Mouse (Mus musculus): Measurements from ENCODE around the gene Msrb1. TPM values are rescaled to one million over a fixed set of nuclear protein-coding genes. Genes with fewer than 3 reads are reported as not detected.

Gene Msrb1
- total and polyA plus RNA-seq, 3 experiments = 14.6 to 76.8 (median 39.2) TPM

GRCm38 (mm10) chr17:24761121-24761520 lies 24.7 kb downstream of the Msrb1 start:
- peaks cover 54% of the 10 kb centered on the region for H3K27me3 ChIP-seq (ENCODE audit: insufficient read depth, low read length)
- no peak for ATAC-seq (ENCODE audit: extremely low read depth, insufficient number of reproducible peaks, low FRiP score, poor library complexity, severe bottlenecking)

GRCm38 (mm10) chr17:24765016-24765905 lies 28.8 kb downstream of the Msrb1 start:
- ATAC-seq (ENCODE audit: extremely low read depth, insufficient number of reproducible peaks, low FRiP score, poor library complexity, severe bottlenecking) (no peak), DNase-seq (ENCODE audit: low spot score) (no peak)
- peaks cover 46% of the 10 kb centered on the region for H3K27me3 ChIP-seq (ENCODE audit: insufficient read depth, low read length)
- H3K36me3 ChIP-seq (replicated peaks) = no peaks in the 10 kb centered on the region
- TF ChIP-seq POLR2AphosphoS5 (IDR thresholded peaks at IDR 0.05; ENCODE audit: insufficient replicate concordance, low read depth, low read length) = no peak
- no peaks in the 10 kb centered on the region for H3K4me1 ChIP-seq (ENCODE audit: insufficient read depth, low read depth, low read length)
- H3K9me3 ChIP-seq (replicated peaks) = no peaks in the 10 kb centered on the region
- H3K4me3 ChIP-seq (ENCODE audit: low read depth, low read length) = no peak overlapping the region

More at GRCm38 (mm10) chr17:24761121-24761520, 24.7 kb downstream of the Msrb1 start:
- Histone ChIP-seq H3K9me3 (replicated peaks) (no peaks in the 10 kb centered on the region), H3K36me3 (replicated peaks) (no peaks in the 10 kb centered on the region), H3K4me3 (ENCODE audit: low read depth, low read length) (no peak overlapping the region), H3K4me1 (ENCODE audit: insufficient read depth, low read depth, low read length) (no peaks in the 10 kb centered on the region)
- DNase-seq (ENCODE audit: low spot score) = no peak
- TF ChIP-seq CTCF (IDR thresholded peaks at IDR 0.05; ENCODE audit: low read depth, low read length) (no peak), POLR2AphosphoS5 (IDR thresholded peaks at IDR 0.05; ENCODE audit: insufficient replicate concordance, low read depth, low read length) (no peak), TAL1 (conservative IDR thresholded peaks at IDR 0.05; ENCODE audit: low read depth, low read length) (no peak), GATA2 (IDR thresholded peaks at IDR 0.05; ENCODE audit: borderline replicate concordance, low read depth, low read length) (no peak), GATA1 (IDR thresholded peaks at IDR 0.05; ENCODE audit: borderline replicate concordance, low read length) (no peak)

GRCm38 (mm10) chr17:24766266-24766875 lies 29.9 kb downstream of the Msrb1 start:
- Histone ChIP-seq H3K4me3 (ENCODE audit: low read depth, low read length) (no peak overlapping the region), H3K4me1 (ENCODE audit: insufficient read depth, low read depth, low read length) (no peaks in the 10 kb centered on the region), H3K27me3 (ENCODE audit: insufficient read depth, low read length) (peaks cover 39% of the 10 kb centered on the region), H3K9me3 (replicated peaks) (no peaks in the 10 kb centered on the region), H3K36me3 (replicated peaks) (no peaks in the 10 kb centered on the region)
- DNase-seq (ENCODE audit: low spot score) = no peak
- ATAC-seq (ENCODE audit: extremely low read depth, insufficient number of reproducible peaks, low FRiP score, poor library complexity, severe bottlenecking) = no peak
- TF ChIP-seq GATA1 (IDR thresholded peaks at IDR 0.05; ENCODE audit: borderline replicate concordance, low read length) = no peak
- no peak for TF ChIP-seq POLR2AphosphoS5 (IDR thresholded peaks at IDR 0.05; ENCODE audit: insufficient replicate concordance, low read depth, low read length)
- TF ChIP-seq TAL1 (conservative IDR thresholded peaks at IDR 0.05; ENCODE audit: low read depth, low read length) = no peak
- TF ChIP-seq CTCF (IDR thresholded peaks at IDR 0.05; ENCODE audit: low read depth, low read length) = no peak
- TF ChIP-seq GATA2 (IDR thresholded peaks at IDR 0.05; ENCODE audit: borderline replicate concordance, low read depth, low read length) = no peak

GRCm38 (mm10) chr17:24769146-24769545 lies 32.7 kb downstream of the Msrb1 start:
- no peak for ATAC-seq (ENCODE audit: extremely low read depth, insufficient number of reproducible peaks, low FRiP score, poor library complexity, severe bottlenecking)
- Histone ChIP-seq H3K9me3 (replicated peaks) (no peaks in the 10 kb centered on the region), H3K4me3 (ENCODE audit: low read depth, low read length) (no peak overlapping the region), H3K36me3 (replicated peaks) (no peaks in the 10 kb centered on the region), H3K4me1 (ENCODE audit: insufficient read depth, low read depth, low read length) (no peaks in the 10 kb centered on the region), H3K27me3 (ENCODE audit: insufficient read depth, low read length) (peaks cover 34% of the 10 kb centered on the region)
- no peak for DNase-seq (ENCODE audit: low spot score)
- no peak for TF ChIP-seq GATA2 (IDR thresholded peaks at IDR 0.05; ENCODE audit: borderline replicate concordance, low read depth, low read length)
- TF ChIP-seq CTCF (IDR thresholded peaks at IDR 0.05; ENCODE audit: low read depth, low read length) = no peak
- TF ChIP-seq GATA1 (IDR thresholded peaks at IDR 0.05; ENCODE audit: borderline replicate concordance, low read length) = no peak
- TF ChIP-seq POLR2AphosphoS5 (IDR thresholded peaks at IDR 0.05; ENCODE audit: insufficient replicate concordance, low read depth, low read length) = no peak
- no peak for TF ChIP-seq TAL1 (conservative IDR thresholded peaks at IDR 0.05; ENCODE audit: low read depth, low read length)

GRCm38 (mm10) chr17:24773241-24773640 lies 36.8 kb downstream of the Msrb1 start:
- H3K27me3 ChIP-seq (ENCODE audit: insufficient read depth, low read length) = peaks cover 27% of the 10 kb centered on the region
- DNase-seq (ENCODE audit: low spot score) = no peak
- no peak overlapping the region for H3K4me3 ChIP-seq (ENCODE audit: low read depth, low read length)
- H3K4me1 ChIP-seq (ENCODE audit: insufficient read depth, low read depth, low read length) = no peaks in the 10 kb centered on the region
- no peak for TF ChIP-seq GATA2 (IDR thresholded peaks at IDR 0.05; ENCODE audit: borderline replicate concordance, low read depth, low read length)
- no peak for TF ChIP-seq POLR2AphosphoS5 (IDR thresholded peaks at IDR 0.05; ENCODE audit: insufficient replicate concordance, low read depth, low read length)
- TF ChIP-seq CTCF (IDR thresholded peaks at IDR 0.05; ENCODE audit: low read depth, low read length) = no peak
- TF ChIP-seq GATA1 (IDR thresholded peaks at IDR 0.05; ENCODE audit: borderline replicate concordance, low read length) = no peak
- TF ChIP-seq TAL1 (conservative IDR thresholded peaks at IDR 0.05; ENCODE audit: low read depth, low read length) = no peak
- H3K9me3 ChIP-seq (replicated peaks) = no peaks in the 10 kb centered on the region
- ATAC-seq (ENCODE audit: extremely low read depth, insufficient number of reproducible peaks, low FRiP score, poor library complexity, severe bottlenecking) = no peak
- H3K36me3 ChIP-seq (replicated peaks) = no peaks in the 10 kb centered on the region

GRCm38 (mm10) chr17:24775173-24775572 lies 38.7 kb downstream of the Msrb1 start:
- Histone ChIP-seq H3K9me3 (replicated peaks) (no peaks in the 10 kb centered on the region), H3K4me3 (ENCODE audit: low read depth, low read length) (no peak overlapping the region), H3K4me1 (ENCODE audit: insufficient read depth, low read depth, low read length) (no peaks in the 10 kb centered on the region), H3K36me3 (replicated peaks) (no peaks in the 10 kb centered on the region), H3K27me3 (ENCODE audit: insufficient read depth, low read length) (peaks cover 22% of the 10 kb centered on the region; the same call in 1 of the 2 replicates)
- DNase-seq (ENCODE audit: low spot score) (no peak), ATAC-seq (ENCODE audit: extremely low read depth, insufficient number of reproducible peaks, low FRiP score, poor library complexity, severe bottlenecking) (no peak)
- TF ChIP-seq POLR2AphosphoS5 (IDR thresholded peaks at IDR 0.05; ENCODE audit: insufficient replicate concordance, low read depth, low read length) = no peak
- TF ChIP-seq GATA2 (IDR thresholded peaks at IDR 0.05; ENCODE audit: borderline replicate concordance, low read depth, low read length) = no peak
- no peak for TF ChIP-seq TAL1 (conservative IDR thresholded peaks at IDR 0.05; ENCODE audit: low read depth, low read length)

Data from G1E (cell line).